Mouse (Mus musculus) lung, postnatal 0 days (tissue): Measurements from ENCODE around the gene Tlr8. TPM values are rescaled to one million over a fixed set of nuclear protein-coding genes. Genes with fewer than 3 reads are reported as not detected.

ENCODE experiments used
- ATAC-seq: fragments of 200-750 bp; cut with Nextera tagmentation; 2 replicates; pipeline ENCODE4 v1.8.0; 2017; ENCODE audit warnings: moderate library complexity
- DNase-seq: peaks from one replicate; pipeline ENCODE4 v3.0.0-alpha.2; 2016; ENCODE audit warnings: low spot score
- H3K27ac ChIP-seq: fragments of 300-500 bp; sonication (generic); 2 replicates; pipeline ENCODE4 v1.5.1; 2014; ENCODE audit warnings: antibody characterized with exemption, mild to moderate bottlenecking, low read length, mixed read lengths
- H3K27me3 ChIP-seq: fragments of 300-500 bp; sonication (generic); replicated peaks from 2 replicates; pipeline ENCODE4 v1.6.1; 2014; ENCODE audit warnings: low read length, mixed read lengths; ENCODE audit not compliant: insufficient read depth
- H3K36me3 ChIP-seq: fragments of 300-500 bp; sonication (generic); 2 replicates; pipeline ENCODE4 v1.6.1; 2014; ENCODE audit warnings: low read length, mixed read lengths; ENCODE audit not compliant: insufficient read depth
- H3K4me1 ChIP-seq: fragments of 300-500 bp; sonication (generic); 2 replicates; pipeline ENCODE4 v1.6.1; 2014; ENCODE audit warnings: antibody characterized with exemption, low read depth, low read length, mixed read lengths; ENCODE audit not compliant: insufficient read depth
- H3K4me2 ChIP-seq: fragments of 300-500 bp; sonication (generic); replicated peaks from 2 replicates; pipeline ENCODE4 v1.6.1; 2014; ENCODE audit warnings: low read depth, mild to moderate bottlenecking, low read length, moderate library complexity, mixed read lengths
- H3K4me3 ChIP-seq: fragments of 300-500 bp; sonication (generic); 2 replicates; pipeline ENCODE4 v1.5.1; 2014; ENCODE audit warnings: low read depth, low read length
- H3K9ac ChIP-seq: fragments of 300-500 bp; sonication (generic); replicated peaks from 2 replicates; pipeline ENCODE4 v1.6.1; 2014; ENCODE audit warnings: low read depth, mild to moderate bottlenecking
- H3K9me3 ChIP-seq: fragments of 300-500 bp; sonication (generic); 2 replicates; pipeline ENCODE4 v1.6.1; 2016; ENCODE audit warnings: low read length, mixed read lengths
- CTCF ChIP-seq: IDR thresholded peaks from 2 replicates; pipeline ENCODE4 v1.5.1; 2016; ENCODE audit warnings: antibody characterized with exemption, mild to moderate bottlenecking
- EP300 ChIP-seq: IDR thresholded peaks from 2 replicates; pipeline ENCODE4 v1.6.1; 2016; ENCODE audit warnings: antibody characterized with exemption, mild to moderate bottlenecking, control low read depth
- WGBS: fragments of 180-500 bp; shearing (Covaris S2); extraction: QIAGEN DNeasy Blood & Tissue Kit; methylation state at CpG from one replicate; pipeline ENCODE4 v1.1.7; 2014; 5-methylcytosine and 5-hydroxymethylcytosine counted together
- polyA plus RNA-seq: library from polyadenylated mRNA; unstranded; fragments of >200 nt; fragmentation: Nextera tagmentation; extraction: Ambion mirVana; gene quantifications from 2 replicates; pipeline ENCODE4 v1.2.1, GENCODE M21; 2015

Gene Tlr8
- polyA plus RNA-seq, 1 experiment from 2014 or later, result 1.5 TPM

DNA sequence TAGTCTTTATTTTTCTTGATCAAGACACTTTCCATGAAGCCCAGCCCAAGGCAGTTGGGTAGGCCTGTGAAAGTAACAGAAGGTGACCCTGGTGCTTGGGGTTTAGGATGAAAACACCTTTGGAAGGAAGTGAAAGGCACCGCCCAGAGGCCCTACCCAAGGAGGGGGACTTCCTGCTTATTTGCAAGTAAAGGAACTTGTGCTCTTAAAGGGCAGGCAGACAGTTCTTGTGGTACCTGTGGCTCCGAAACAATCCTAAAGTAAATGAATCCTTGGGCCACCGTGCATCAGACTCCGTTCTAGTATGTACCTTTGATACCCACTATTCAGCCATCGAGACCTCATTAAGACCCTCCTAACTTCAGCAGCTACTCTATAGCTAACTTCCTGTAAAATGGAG is 37.6 kb downstream of the Tlr8 start:
- no peak for ATAC-seq
- WGBS, result 85% methylated on average over 5 of the region's 5 CpGs
- no peak overlapping the region for H3K9ac ChIP-seq

DNA sequence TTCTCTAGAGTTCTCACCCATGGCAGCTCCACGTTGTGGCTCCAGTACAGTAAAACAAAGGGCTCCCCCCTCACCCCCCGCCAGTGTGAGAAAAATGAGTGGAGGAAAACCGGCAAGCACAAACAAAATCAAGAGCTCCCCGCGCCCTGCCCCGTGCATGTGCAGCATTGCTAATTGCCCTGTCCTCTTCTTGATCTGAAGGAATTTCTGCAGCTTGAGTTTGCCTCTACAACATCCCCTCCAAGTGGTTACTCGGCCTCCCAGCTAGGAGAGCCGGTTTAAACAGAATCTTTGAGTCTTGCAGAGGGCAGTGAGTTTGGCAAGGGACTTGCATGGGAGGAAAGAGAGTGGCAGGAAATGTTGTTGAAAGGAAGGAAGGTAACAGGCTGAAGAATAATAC is 51.4 kb downstream of the Tlr8 start:
- Histone ChIP-seq H3K4me1 (peaks cover 3% of the 10 kb centered on the region; the same call in 1 of the 2 replicates), H3K9me3 (no peaks in the 10 kb centered on the region), H3K4me3 (no peak overlapping the region), H3K9ac (no peak overlapping the region), H3K36me3 (no peaks in the 10 kb centered on the region), H3K27ac (0 out of 2 replicates have a peak overlapping the region, but pooled peaks have one; percentile 52), H3K4me2 (peak overlapping the region; percentile 20; the same call in 1 of the 2 replicates), H3K27me3 (no peaks in the 10 kb centered on the region)
- 9% methylated on average over 8 of the region's 8 CpGs for WGBS
- peak; percentile 71 for TF ChIP-seq CTCF
- TF ChIP-seq EP300, result no peak
- ATAC-seq, result peak; percentile 63
- DNase-seq, result peak; percentile 82

More for the DNA sequence above, 37.6 kb downstream of the Tlr8 start:
- Histone ChIP-seq H3K27ac (0 out of 2 replicates have a peak overlapping the region, but pooled peaks have one; percentile 14), H3K9me3 (no peaks in the 10 kb centered on the region), H3K4me1 (no peaks in the 10 kb centered on the region), H3K4me2 (no peak overlapping the region), H3K36me3 (no peaks in the 10 kb centered on the region), H3K4me3 (no peak overlapping the region), H3K27me3 (no peaks in the 10 kb centered on the region)
- TF ChIP-seq CTCF (no peak), EP300 (no peak)
- DNase-seq, result no peak

- Histone ChIP-seq H3K27ac (peak overlapping the region; percentile 52; the same call in 1 of the 2 replicates), H3K4me2 (peak overlapping the region; percentile 20), H3K9me3 (no peaks in the 10 kb centered on the region), H3K4me1 (peaks cover 3% of the 10 kb centered on the region; the same call in 1 of the 2 replicates), H3K4me3 (no peak overlapping the region), H3K36me3 (no peaks in the 10 kb centered on the region), H3K9ac (no peak overlapping the region), H3K27me3 (no peaks in the 10 kb centered on the region)
- DNase-seq (peak; percentile 30), ATAC-seq (no peak)
- TF ChIP-seq EP300 (no peak), CTCF (no peak)
- WGBS, result 48% methylated on average over 9 of the region's 9 CpGs
Measured at GRCm38 (mm10) chrX:167211871-167212555, 52.1 kb downstream of the Tlr8 start.

GRCm38 (mm10) chrX:167210319-167210728 is 53.8 kb downstream of the Tlr8 start:
- Histone ChIP-seq H3K4me1 (peaks cover 3% of the 10 kb centered on the region; the same call in 1 of the 2 replicates), H3K4me2 (peak overlapping the region; percentile 51), H3K9ac (no peak overlapping the region), H3K9me3 (no peaks in the 10 kb centered on the region), H3K36me3 (no peaks in the 10 kb centered on the region), H3K27ac (peak overlapping the region; percentile 92), H3K27me3 (no peaks in the 10 kb centered on the region), H3K4me3 (peak overlapping the region; percentile 66)
- DNase-seq, result peak; percentile 45
- WGBS, result 18% methylated on average over 6 of the region's 6 CpGs
- ATAC-seq, result peak; percentile 6; the same call in 1 of the 2 replicates
- no peak for TF ChIP-seq EP300
- TF ChIP-seq CTCF, result no peak

DNA sequence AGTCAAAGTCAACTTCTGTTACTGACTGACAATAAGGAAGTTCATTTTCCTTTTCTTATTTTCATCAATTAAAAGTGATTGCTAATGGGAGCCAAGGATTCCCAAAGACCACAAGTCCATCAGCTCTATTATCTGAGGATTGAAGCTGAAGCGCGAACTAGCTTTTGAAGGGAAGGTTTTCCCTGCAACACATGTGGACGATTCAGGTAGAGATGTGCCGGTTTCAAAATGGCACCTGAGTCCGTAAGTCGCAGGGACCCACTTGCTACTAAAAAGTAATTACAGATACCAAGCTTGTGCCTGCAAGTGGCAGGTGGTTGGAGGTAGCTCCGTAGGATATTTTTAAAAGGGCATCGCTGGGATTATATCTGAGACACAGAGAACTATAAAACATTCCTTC is 54.3 kb downstream of the Tlr8 start:
- Histone ChIP-seq H3K27me3 (no peaks in the 10 kb centered on the region), H3K4me3 (peak overlapping the region; percentile 66), H3K36me3 (no peaks in the 10 kb centered on the region), H3K4me2 (peak overlapping the region; percentile 51), H3K9ac (peak overlapping the region; percentile 82; the same call in 1 of the 2 replicates), H3K4me1 (peaks cover 3% of the 10 kb centered on the region; the same call in 1 of the 2 replicates), H3K9me3 (no peaks in the 10 kb centered on the region), H3K27ac (peak overlapping the region; percentile 92)
- WGBS, result 51% methylated on average over 8 of the region's 8 CpGs
- TF ChIP-seq EP300, result no peak
- no peak for TF ChIP-seq CTCF
- ATAC-seq (no peak), DNase-seq (no peak)

DNA sequence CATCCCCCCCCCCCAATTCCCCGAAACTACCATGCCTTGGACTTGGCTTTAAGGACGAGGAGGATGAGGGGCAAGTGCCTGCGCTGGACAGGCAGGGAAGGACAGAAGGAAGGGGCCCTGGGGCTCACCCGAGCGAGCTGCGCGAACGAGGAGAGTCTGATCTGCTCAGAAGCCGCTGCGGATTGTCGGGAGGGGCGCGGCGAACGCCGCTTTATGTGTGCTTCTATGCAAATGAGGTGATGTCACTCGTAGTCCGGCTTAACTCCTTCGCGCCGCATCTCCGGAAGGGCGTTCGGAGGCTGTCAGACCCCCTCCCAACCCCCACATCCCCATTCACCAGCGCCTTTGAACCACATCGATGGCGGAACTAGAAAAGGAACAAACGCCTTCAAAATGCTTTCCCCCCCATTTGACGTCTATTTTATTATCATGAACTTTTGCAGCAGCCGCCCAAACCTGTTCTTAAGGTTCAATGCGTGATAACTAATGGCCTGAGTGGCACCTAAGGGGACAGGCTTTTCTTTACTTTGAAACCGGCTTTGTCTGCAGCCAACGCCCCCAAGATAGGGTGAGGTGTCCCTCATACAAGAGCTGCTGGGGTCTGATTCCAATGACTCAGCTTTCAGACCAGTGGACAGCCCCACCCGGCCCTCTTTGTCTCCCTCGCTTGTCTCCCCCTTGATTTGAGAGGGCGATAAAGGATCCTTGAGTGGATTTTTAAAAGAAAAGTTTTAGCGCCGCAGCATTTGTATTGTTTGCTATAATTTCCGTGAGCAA is 55.0 kb downstream of the Tlr8 start, which contains the start of gene Tmsb4x:
Gene Tmsb4x (minus strand): TSS at position 338 of the 777 bp plus-strand sequence.
- Histone ChIP-seq H3K27ac (peak within 1 kb of the TSS; percentile 92), H3K4me2 (peak within 1 kb of the TSS; percentile 51), H3K9ac (peak within 1 kb of the TSS; percentile 82), H3K4me3 (peak within 1 kb of the TSS; percentile 66), H3K27me3 (no peaks in the 10 kb centered on the region), H3K4me1 (peaks cover 3% of the 10 kb centered on the region; the same call in 1 of the 2 replicates), H3K9me3 (no peaks in the 10 kb centered on the region), H3K36me3 (no peaks in the 10 kb centered on the region)
- TF ChIP-seq CTCF (no peak), EP300 (peak; percentile 35; the same call in 1 of the 2 replicates)
- 11% methylated on average over 36 of the region's 39 CpGs for WGBS
- DNase-seq, result peak; percentile 89
- ATAC-seq, result peak; percentile 86
